Mouse (Mus musculus): Measurements from ENCODE around the gene Btg2.

DNA sequence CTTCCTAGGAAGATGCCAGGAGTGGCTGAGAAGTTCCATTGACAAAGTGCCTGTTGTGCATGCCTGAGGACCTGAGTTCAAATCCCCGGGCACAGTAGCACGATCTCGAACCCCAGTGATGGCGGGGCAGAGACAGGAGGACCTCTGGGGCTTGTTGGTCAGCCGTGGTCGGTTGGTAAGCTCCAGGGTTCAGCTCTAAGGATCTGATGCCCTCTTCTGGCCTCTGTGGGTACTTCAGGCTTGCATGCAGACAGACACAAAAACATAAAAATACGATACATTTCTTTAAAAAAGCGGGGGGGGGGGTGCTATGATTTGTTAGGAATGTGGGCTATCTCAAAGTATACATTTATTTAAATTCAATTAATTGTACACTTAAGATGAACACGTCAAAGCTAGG is 43.3 kb upstream of the Btg2 start:
- no peak for TF ChIP-seq POLR2A (IDR thresholded peaks at IDR 0.05; ENCODE audit: borderline replicate concordance, control insufficient read depth, low read depth, low read length)
- peak; percentile 74 for TF ChIP-seq CTCF (IDR thresholded peaks at IDR 0.05; ENCODE audit: control insufficient read depth, insufficient read depth, low read length)
